Mouse (Mus musculus) CH12F3 (cell line): Measurements from ENCODE around the gene Cdh4.

Experiments
- in situ Hi-C: fragments of 300-500 bp; cut with MboI; formaldehyde crosslinking; loops from 2 replicates; pipeline ENCODE4 v1.14.3; 2020; ENCODE audit warnings: low sequenced_read_pairs

The Cdh4 gene

DNA sequence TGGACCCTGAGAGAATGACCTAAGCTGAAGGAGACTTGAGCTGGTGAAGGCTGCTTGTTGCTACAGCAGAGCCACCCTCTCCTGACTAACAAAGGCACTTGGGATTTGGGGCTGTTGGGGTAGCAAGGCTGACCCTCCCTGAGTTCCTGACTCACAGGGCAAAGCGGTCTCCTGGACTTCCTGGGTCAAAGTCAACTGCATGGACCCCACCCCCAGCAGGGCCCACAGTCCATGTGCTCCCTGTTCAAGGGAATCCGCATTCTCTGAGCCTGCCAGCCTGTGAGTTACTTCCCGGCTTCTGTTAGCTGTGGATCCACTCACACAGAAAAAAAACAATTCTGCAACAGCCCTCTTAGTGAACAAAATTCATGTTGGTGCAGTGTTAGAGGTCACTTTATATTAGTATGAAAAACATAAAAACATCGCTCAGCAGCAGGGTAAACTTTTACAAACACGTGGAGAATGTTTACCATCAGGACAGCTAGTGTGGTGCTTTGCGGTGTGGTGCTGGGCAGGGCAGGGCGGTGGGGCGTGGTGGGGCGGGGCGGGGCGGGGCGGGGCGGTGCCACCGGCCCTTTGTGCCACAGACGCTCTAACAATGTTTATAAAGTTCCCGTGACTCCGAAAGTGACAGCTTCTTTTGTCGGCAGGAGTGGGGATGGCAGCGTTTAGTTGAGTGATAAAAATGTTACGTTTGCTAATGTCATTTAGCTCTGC, 219.9 kb downstream of the Cdh4 start:
- in situ Hi-C loops = no loop called here

DNA sequence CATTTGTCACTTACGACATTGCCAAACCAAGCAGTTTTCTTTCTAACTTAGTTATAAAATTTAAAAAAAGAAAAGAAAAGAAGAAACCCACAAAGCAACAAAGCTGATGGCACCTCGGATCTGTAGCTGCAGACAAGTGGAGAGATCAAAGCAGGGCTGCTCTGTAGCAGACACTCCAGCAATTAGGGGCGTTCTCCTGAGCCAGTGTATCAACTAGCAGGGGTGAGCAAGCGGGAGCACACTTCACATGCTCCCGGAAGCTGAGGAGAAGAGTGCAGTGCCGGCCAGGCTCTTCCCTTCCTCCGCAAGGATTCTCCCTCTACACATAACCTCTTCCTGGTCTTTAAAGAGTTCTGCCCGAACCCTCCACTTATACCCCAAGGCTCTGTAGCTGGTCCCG, 220.5 kb downstream of the Cdh4 start:
- in situ Hi-C loops = no loop called here

DNA sequence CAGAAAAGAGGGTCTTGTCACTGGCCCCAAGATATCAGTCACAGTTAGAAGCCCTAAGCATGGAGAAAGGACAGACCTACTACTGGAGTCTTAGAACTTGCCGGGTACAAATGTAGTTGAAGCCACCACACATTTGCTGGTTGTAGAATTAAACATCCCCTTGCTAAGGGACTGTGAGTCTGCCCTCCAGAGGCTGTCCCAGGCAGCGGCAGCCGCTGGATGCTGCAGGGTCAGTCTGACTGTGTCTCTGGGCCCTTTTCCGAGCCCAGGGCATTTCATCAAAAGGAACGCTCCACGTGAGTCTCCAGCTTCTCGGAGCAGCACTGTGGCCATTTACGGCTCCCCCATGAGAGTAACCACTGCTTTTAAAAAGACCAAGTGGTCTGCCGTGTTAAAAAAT, 221.4 kb downstream of the Cdh4 start:
- in situ Hi-C loops = no loop called here

DNA sequence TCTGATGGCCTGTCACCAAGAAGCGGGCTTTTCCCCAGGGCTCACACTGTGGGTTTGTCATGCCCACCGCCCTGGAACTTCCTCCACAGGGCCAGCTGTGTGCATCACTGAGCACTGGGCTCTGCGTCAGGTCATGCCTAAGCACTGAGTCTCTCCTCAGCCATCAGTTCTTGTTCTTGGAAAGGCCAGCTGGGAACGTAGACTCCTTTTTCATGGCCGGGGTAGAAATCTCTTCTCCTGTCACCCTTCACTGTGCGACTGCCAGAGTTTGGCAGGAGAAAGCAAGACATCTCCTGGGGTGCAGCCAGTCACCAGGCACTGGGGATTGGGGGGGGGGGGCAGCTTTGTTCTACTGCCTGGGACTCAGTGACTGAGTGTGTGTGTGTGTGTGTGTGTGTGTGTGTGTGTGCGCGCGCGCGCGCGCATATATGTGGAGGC, 222.0 kb downstream of the Cdh4 start:
- in situ Hi-C loops = no loop called here

DNA sequence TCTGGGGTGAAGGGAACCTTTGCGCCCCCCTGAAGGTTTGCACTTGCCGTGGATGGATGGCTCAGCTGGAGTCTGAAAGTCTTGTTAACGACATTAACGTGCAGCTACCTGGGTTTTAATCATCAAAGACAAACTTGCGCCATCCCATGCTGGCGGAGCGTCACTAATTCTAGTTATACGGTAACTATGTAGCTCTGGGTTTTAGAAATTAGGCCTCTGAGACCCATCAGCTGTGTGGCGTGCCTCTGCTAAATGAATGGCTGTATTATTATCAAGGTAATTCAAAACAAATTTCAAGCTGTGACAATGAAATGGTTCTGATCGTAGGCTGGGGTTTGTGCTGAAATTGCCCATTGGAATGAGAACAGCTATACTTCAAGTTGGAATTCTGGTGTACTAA, 228.5 kb downstream of the Cdh4 start:
- in situ Hi-C loops = no loop called here

DNA sequence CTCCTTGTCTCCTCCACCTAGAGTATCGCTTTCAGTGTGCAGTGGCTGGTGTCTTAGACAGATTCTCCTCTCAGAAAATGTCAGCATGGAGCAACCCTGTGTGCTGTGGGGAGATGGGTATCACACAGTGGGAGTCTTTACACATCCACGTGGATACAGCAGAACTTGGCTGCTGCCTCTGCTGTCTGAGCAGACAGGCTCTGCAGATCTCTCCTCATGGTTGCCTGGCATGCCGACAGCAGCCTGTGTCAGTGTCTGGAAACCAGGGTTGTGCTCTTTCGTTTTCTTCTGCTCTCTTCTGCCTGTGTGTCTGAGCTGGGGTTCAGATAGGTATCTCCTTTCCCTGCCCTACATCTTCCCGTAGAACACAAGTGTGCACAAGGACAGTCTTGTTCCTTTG, 237.6 kb downstream of the Cdh4 start:
- in situ Hi-C loops = no loop called here

DNA sequence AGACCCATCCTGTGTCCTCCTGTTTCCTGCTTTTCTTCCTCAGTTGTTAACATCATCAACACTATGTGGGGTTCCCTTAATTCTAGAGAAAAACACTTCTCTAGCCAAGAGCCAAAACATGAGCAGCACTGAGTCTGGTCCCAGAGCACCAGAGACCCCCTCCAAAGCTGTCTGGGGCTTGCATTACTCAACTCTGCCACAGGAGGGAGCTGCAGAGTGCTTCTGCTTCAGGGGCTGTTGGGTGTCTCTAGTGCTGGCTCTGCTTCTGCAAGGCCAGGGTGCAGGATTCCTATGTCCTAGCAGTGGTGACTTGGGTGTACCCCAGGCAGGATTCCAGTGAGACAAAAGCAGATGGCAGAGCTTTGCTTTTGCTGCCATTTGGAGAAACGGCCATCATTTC, 239.2 kb downstream of the Cdh4 start:
- in situ Hi-C loops = no loop called here

DNA sequence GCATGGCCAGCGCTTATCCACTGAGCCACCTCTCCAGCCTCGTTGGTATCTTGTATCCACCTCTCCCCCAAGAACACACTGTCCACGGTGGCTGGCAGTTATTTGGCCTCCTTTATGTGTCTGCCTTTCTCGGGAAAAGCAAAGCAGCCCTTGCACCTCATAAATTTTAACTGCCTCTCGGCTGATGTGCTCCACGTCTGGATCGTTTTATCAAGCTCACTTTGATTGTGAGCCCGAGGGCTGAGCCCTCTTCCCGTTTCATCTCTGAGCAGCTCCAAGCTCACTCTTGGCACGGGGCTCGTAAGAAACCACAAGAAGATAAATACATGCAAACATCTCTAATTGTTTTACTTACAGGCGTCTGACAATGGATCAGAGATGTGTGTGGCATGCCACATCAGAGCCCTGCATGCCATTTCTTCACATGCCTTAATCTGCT, 245.0 kb downstream of the Cdh4 start:
- in situ Hi-C loops = no loop called here

DNA sequence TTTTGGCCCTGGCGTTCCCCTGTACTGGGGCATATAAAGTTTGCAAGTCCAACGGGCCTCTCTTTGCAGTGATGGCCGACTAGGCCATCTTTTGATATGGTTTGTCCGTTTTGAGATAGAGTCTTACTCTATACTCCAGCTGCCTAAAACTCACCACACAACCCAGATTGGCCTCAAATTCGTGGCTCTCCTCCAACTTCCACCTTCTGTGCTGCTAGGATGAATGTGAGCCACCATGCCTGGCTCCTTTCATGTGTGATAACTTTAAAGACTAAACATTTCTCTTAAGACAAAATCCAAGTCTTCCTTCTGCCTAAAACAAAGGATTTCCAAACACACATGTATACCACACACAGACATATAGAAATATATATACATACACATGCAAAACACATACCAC, 246.7 kb downstream of the Cdh4 start:
- in situ Hi-C loops = no loop called here

DNA sequence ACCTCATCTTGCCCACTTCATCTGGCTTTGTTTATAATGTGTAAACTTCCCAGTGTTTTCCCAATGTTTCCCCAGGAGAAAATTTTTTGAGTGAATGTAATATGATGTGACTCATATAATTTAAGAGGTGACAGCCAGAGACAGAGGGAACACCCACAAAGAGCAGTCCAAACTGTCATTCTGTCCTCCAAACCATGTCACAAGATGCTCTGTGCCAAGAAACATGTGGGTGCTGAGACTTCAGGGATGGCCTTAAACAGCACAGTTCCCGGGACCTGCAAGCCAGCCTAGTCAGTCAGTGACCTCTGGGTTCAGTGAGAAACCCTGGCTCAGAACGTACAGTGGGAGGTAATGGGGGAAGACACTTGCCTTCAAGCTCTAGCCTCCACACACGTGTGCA, 247.5 kb downstream of the Cdh4 start:
- in situ Hi-C loops = no loop called here

DNA sequence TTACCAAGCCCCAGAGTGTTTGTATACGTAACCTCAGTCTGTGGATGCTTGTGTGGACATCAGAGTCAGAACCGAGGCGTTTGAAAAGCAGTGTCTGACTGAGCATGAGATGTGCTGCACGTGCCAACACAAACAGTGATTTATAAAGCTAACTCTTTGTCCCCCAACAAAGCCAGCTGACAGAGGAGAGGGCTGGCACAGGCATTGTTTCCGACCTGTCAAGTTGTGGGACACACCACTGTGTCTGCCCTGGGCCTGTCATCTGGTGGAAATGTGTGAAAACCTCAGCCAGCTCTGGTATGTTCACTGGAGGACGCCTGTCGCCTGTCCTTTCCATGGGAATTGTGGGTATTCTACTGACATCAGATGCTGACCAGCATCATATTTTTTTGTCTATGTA, 248.3 kb downstream of the Cdh4 start:
- in situ Hi-C loops = no loop called here

DNA sequence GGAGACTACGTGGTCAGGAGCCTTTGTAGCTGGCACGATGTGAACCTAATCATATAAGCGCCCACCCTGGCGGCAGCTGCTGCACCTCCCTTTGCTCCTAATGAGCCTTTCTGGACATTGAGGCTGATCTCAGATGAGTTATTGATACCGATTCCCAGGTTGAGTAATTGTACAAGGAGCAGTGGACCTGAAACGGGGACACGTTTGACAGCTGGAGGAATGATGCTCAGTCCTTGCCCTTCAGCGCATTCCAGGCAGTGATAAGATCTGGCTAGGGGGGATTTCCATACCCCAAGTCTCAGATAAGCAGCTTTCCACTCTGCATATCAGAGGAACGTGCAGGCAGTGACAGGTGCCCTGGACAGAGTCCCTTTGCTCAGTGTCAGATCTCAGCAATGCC, 252.7 kb downstream of the Cdh4 start:
- in situ Hi-C loops = no loop called here

DNA sequence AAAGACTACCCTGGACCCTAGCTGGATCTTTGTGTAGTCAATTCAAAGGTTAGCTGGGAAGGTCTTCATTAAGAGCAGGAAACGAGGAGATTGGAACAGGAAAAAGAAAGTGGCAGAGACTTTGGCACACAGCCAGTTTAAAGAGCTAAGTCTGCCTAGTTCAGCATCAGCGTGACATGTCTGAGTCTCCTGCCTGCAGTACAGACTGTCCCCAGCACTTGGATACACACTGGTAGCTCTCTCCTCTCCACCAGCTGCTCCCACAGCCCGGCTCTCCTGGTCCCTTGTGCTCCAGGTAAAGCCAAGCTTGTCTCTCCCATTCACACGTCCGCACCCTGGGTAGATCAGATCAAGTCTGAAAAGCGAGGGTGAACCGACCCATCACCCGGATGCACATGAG, 255.4 kb downstream of the Cdh4 start:
- in situ Hi-C loops = no loop called here

DNA sequence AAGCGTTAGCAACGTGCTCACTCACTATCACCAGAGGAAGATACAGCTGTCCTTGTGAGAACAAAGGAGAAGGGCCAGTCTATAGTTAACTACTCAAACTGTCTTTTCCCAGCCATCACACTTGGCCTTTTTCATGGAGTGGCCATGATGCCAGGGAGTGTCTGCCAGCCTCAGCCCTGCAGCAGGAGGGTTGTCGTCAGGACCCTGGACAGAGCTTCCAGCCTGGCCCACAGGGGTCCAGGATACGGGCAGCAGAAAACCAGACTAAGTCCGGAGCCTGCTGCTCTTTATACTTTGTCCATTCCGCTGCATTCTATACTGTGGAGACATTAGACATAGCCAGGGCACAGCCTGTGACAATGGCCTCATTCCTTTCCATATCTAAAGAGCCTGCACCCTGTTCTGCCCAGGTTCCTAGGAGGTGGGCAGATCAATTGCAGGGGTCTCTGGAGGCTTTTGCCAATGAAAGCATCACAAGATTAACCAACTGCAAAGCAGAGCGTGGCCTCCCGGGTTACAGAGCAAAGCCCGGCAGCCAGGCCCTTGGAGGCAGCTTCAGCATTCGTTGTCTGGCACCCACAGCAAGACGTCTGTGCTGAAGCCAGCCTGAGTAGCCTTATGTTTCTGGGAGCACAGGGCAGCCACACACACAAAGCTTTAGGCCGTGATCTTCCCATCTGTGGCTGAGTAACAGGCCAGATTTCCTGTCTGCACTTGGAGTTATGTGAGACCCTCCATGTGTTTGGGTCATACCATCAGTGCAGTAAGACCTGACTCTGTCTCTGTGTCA, 256.2 kb downstream of the Cdh4 start:
- in situ Hi-C loops = no loop called here

DNA sequence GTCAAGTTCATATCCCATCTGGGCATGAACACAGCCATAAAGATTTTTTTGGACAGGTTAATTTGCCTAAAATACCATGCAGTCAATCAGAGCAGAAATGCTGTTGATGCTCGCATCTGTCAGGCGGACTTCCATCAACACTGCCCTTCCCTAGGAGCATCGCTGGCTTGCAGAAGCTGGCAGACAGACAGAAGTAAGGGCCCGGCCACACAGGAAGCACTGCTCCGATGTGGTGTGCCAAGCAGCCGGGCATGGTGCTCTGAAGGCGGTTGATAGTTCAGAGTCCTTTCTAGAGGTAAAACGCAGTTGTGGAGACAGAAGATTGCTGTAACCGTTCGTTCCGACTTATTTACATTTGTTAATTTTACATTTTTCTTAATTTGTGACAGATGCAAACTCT, 262.8 kb downstream of the Cdh4 start:
- in situ Hi-C loops = no loop called here

DNA sequence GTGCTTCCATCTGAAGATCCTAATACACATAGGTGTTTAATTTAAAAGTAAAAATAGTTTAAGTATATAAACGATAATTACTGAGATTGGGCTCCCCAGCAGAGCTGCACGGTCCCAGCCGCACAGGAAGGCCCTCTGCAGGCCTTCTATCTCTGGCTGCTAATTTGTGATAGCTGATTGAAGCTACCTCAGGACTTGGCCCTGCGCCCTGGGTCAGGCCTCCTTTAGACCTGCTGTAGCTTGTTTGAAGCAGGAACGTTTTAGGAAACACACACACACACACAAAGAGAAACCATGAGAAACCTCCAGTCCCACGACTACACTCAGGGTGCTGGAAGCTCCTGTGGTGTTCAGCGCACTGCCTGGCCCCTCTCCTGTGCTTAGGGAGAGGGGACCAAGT, 263.2 kb downstream of the Cdh4 start:
- in situ Hi-C loops = no loop called here

DNA sequence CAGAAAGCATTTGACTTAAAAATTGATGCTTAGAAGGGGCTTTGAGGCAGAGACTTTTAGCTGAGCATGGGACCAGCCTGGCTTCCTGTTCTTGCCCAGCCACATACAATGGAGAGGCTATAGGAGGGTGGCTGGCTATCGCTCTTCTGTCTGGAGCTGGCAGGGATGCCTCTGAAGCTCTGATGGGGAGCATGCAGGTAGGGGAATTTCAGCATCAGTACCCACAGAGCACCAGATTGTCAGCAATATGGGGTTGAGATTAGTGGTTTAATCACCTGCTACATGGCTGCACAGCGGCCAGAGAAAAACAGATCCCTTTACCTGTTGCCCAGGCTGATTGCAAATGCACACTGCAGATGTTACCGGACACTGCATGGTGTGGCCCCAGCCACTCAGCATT, 264.4 kb downstream of the Cdh4 start:
- in situ Hi-C loops = no loop called here

DNA sequence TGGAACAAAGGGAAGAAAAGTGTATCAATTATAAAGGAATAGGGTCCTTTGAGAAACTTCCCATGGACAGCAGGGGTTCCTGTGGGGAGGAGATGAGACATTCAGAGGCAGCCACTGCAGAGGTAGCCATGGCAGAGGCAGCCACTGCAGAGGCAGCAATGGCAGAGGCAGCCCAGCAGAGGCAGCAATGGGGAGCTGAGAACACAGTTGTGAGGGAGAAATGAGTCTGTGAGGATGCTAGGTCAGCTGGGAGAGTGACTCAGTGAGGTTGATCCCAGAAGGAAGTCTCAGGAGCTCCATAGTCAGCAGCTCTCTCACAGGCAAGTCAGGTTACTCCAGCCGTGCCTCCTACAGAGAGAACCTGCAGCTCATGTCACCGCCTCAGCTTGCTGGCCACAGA, 266.9 kb downstream of the Cdh4 start:
- in situ Hi-C loops = no loop called here

DNA sequence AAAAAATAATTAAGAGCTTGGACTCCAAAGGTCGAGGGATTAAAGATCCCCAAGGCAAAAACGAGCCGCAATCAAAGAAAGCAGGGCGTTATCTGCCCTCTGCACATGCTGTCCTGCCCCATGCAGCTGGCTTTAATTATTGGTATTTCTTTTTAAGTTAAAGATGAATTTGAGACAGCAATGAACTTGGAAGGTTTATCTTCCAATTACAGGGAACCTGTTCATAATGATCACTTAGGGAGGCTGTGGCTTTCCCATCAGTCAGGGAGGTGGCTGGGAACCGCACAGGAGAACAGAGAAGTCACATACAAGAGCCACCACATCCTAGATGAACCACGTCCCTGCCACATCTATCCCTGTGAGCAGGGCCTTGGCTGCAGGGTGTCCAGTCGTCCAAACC, 270.5 kb downstream of the Cdh4 start:
- in situ Hi-C loops = no loop called here

DNA sequence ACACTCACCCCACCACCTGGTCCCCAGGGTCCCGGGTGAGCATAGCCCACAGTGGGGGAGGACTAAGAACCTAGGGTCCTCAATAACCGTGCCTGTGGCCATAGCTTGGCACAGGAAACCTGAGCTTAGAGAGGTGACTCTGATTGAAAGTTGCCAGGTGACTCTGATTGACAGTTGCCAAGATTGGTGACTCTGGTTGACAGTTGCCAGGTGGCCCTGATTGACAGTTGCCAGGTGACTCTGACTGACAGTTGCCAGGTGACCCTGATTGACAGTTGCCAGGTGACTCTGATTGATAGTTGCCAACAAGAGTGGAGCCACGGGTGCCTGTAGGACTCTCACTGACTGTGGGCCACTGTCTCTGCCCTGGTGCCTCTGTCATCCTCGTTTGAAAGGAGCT, 271.1 kb downstream of the Cdh4 start:
- in situ Hi-C loops = no loop called here

DNA sequence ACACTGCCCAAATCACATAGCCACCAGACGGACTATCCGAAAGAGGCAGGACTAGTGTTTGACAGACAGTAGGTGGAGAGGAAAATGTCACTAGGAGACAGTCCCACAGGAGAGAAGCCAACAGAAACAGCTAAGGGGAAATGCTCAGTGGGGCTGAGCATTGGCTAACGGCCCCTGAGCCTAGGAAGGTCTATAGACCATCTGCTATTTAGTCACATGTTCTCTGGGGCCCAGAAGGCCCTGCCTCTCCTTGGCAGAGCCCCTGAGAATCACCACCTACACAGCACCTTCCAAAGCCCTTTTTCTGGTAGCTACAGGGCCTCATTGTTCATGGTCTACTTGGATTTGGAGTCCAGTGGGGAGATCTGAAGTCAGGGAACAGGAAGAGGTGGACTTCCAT, 271.9 kb downstream of the Cdh4 start:
- in situ Hi-C loops = no loop called here

DNA sequence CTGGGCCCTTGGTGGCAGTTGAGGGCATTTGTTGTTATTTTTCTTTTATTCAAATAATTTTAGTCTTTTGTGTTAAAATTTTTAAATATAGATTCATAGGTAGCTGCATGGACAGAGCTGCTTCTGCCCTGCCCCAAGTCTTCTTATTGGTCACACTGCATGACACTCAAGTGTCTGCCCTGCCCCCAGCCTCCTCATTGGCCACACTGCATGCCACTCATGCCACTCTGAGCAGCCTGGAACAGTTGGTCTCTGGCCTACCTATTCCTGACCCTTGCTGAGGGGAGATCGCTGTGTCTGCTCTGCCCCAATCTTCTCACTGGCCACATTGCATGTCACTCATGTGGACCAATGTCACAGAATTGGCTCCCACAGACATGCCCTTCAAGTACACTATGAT, 273.1 kb downstream of the Cdh4 start:
- in situ Hi-C loops = no loop called here

DNA sequence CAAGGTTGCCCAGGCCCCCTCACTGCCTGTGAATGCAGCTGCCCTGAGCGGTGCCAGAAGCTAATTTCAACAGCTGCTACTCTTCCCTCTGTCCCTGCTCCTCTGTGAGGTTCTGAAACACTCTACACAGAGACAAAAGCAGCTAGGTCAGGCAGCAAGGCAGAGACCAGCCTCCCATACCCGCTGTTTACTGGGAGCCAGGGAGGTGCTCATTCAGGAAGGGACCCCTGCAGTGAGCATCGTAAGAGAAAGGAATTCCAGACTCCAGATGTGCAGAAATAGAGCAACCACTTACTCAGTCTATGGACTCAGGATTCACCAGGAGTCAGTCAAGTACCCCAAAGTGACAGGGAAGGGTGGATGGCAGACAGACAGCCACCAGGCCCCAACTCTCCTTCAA, 278.1 kb downstream of the Cdh4 start:
- in situ Hi-C loops = no loop called here
